Mouse (Mus musculus) lung, embryonic 16.5 days (tissue): ENCODE data around the gene Rnf43. TPM values are rescaled to one million over a fixed set of nuclear protein-coding genes. Genes with fewer than 3 reads are reported as not detected.

ENCODE experiments used
- ATAC-seq: fragments of 200-750 bp; cut with Nextera tagmentation; 2 replicates; pipeline ENCODE4 v1.8.0; 2017; ENCODE audit warnings: low read depth, mild to moderate bottlenecking, moderate library complexity
- H3K27ac ChIP-seq: fragments of 300-500 bp; sonication (generic); 2 replicates; pipeline ENCODE4 v1.5.1; 2014; ENCODE audit warnings: mild to moderate bottlenecking, control low read depth, low read length
- H3K27me3 ChIP-seq: fragments of 300-500 bp; sonication (generic); 2 replicates; pipeline ENCODE4 v1.6.1; 2014; ENCODE audit warnings: low read depth, low read length, mixed read lengths; ENCODE audit not compliant: control insufficient read depth, insufficient read depth
- H3K36me3 ChIP-seq: fragments of 300-500 bp; sonication (generic); 2 replicates; pipeline ENCODE4 v1.6.1; 2014; ENCODE audit warnings: low read length; ENCODE audit not compliant: control insufficient read depth, insufficient read depth
- H3K4me1 ChIP-seq: fragments of 300-500 bp; sonication (generic); replicated peaks from 2 replicates; pipeline ENCODE4 v1.6.1; 2014; ENCODE audit warnings: low read length, mixed read lengths; ENCODE audit not compliant: control insufficient read depth, insufficient read depth
- H3K4me2 ChIP-seq: fragments of 300-500 bp; sonication (generic); 2 replicates; pipeline ENCODE4 v1.6.1; 2014; ENCODE audit warnings: low read depth, low read length, control low read depth
- H3K4me3 ChIP-seq: fragments of 300-500 bp; sonication (generic); 2 replicates; pipeline ENCODE4 v1.5.1; 2014; ENCODE audit warnings: mild to moderate bottlenecking, low read length, control low read depth
- H3K9ac ChIP-seq: fragments of 300-500 bp; sonication (generic); 2 replicates; pipeline ENCODE4 v1.6.1; 2014; ENCODE audit warnings: low read length, control low read depth
- H3K9me3 ChIP-seq: fragments of 300-500 bp; sonication (generic); 2 replicates; pipeline ENCODE4 v1.6.1; 2016; ENCODE audit warnings: low read length; ENCODE audit not compliant: control insufficient read depth
- WGBS: fragments of 180-500 bp; shearing (Covaris S2); extraction: QIAGEN DNeasy Blood & Tissue Kit; methylation state at CpG from one replicate; pipeline ENCODE4 v1.1.7; 2014; 5-methylcytosine and 5-hydroxymethylcytosine counted together
- polyA plus RNA-seq: library from polyadenylated mRNA; unstranded; fragments of >200 nt; fragmentation: Nextera tagmentation; extraction: Ambion mirVana; gene quantifications from 2 replicates; pipeline ENCODE4 v1.2.1, GENCODE M21; 2015

Rnf43 gene
- polyA plus RNA-seq, 1 experiment from 2014 or later: 15.8 TPM

GRCm38 (mm10) chr11:87727471-87727870 lies 64.9 kb downstream of the Rnf43 start:
- 74% methylated on average over 4 of the region's 4 CpGs for WGBS
- Histone ChIP-seq H3K9ac (no peak overlapping the region), H3K4me2 (no peak overlapping the region), H3K4me3 (no peak overlapping the region), H3K27me3 (no peaks in the 10 kb centered on the region), H3K27ac (no peak overlapping the region), H3K36me3 (no peaks in the 10 kb centered on the region), H3K9me3 (no peaks in the 10 kb centered on the region), H3K4me1 (peaks cover 13% of the 10 kb centered on the region)
- ATAC-seq: no peak

GRCm38 (mm10) chr11:87728850-87729592 lies 66.5 kb downstream of the Rnf43 start:
- WGBS: 57% methylated on average over 18 of the region's 18 CpGs
- no peak for ATAC-seq
- H3K4me3 ChIP-seq: no peak overlapping the region
- H3K9ac ChIP-seq: no peak overlapping the region
- H3K36me3 ChIP-seq: no peaks in the 10 kb centered on the region
- no peaks in the 10 kb centered on the region for H3K9me3 ChIP-seq
- no peaks in the 10 kb centered on the region for H3K27me3 ChIP-seq
- peaks cover 13% of the 10 kb centered on the region for H3K4me1 ChIP-seq
- no peak overlapping the region for H3K27ac ChIP-seq
- no peak overlapping the region for H3K4me2 ChIP-seq

- Histone ChIP-seq H3K27ac (no peak overlapping the region), H3K9ac (no peak overlapping the region), H3K27me3 (no peaks in the 10 kb centered on the region), H3K9me3 (no peaks in the 10 kb centered on the region), H3K4me2 (no peak overlapping the region), H3K4me3 (no peak overlapping the region), H3K36me3 (no peaks in the 10 kb centered on the region), H3K4me1 (peaks cover 13% of the 10 kb centered on the region)
- 65% methylated on average over 13 of the region's 13 CpGs for WGBS
- ATAC-seq: no peak
Measured at GRCm38 (mm10) chr11:87729593-87730185, 67.2 kb downstream of the Rnf43 start.

DNA sequence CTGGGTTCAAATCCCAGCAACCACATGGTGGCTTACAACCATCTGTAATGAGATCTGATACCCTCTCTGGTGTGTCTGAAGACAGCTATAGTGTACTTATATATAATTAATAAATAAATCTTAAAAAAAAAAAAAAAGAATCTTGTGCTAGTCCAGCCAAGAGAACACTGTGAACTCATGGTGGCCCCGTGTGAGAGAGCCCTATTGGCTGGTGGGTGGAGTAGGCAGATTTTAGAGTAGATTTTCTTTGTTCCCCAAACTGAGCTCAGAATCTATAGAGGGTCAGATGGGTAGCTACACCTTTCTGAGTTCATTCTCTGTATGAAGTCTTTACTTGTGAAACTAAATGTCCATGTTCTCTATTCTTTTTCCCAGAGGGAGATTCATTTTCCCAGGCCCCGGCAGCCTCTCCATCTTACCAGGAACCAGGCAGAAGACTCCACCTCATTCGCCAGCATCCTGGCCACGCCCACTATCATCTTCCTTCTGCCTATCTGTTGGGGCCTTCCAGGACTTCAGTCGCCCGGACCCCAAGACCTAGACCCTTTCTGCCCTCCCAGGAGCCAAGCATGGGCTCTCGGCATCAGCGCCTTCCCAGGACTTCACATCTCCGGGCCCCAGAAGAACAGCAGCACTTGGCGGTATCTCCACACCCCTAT lies 68.3 kb downstream of the Rnf43 start:
- no peaks in the 10 kb centered on the region for H3K27me3 ChIP-seq
- H3K4me3 ChIP-seq: no peak overlapping the region
- no peaks in the 10 kb centered on the region for H3K9me3 ChIP-seq
- H3K36me3 ChIP-seq: no peaks in the 10 kb centered on the region
- no peak for ATAC-seq
- WGBS: 77% methylated on average over 10 of the region's 10 CpGs
- no peak overlapping the region for H3K4me2 ChIP-seq
- no peak overlapping the region for H3K9ac ChIP-seq
- H3K4me1 ChIP-seq: peaks cover 8% of the 10 kb centered on the region
- H3K27ac ChIP-seq: no peak overlapping the region

DNA sequence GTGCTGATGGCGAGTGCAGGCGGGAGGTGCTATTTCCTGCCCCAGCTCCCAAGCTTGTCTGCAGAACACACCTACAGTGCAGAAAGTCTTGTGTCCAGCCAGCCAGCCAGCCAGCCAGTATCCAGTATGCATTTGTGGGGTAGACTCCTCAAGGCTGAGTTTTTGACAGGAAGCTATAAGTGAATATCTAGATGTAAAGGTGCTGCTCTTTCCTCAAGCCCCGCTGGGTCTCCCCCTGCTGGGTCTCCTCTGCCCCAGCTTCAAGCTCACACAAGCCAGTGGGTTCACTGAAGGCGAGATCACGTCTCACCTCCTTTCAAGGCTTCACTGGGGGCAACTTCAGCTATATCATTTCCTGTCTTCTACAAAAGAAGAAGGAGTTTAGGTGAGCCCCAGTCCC lies 71.8 kb downstream of the Rnf43 start:
- Histone ChIP-seq H3K4me2 (peak overlapping the region; percentile 22), H3K36me3 (0 out of 2 replicates have a peak, but pooled peaks cover under 1% of the 10 kb centered on the region), H3K9ac (peak overlapping the region; percentile 35; the same call in 1 of the 2 replicates), H3K9me3 (no peaks in the 10 kb centered on the region), H3K4me1 (peaks cover 11% of the 10 kb centered on the region), H3K27ac (no peak overlapping the region), H3K4me3 (no peak overlapping the region), H3K27me3 (no peaks in the 10 kb centered on the region)
- 51% methylated on average over 5 of the region's 5 CpGs for WGBS
- no peak for ATAC-seq

DNA sequence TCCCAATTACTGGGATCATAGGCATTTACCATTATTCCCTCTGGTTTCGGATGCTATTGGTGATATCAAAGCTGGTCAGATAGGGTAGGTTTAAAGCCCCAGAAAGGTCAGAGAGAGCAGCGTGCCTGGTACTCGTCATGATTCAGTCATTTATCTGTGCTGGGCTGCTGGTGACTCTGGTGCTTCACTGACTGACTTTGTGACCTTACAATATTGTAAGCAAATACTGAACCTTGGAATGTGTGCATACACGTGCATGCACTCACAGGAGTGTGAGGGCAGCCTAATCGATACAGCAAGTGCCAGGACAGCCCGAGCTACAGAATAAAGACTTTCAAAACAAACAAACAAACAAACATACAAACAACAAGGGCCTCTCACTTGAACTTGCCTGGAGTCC lies 73.2 kb downstream of the Rnf43 start:
- Histone ChIP-seq H3K4me2 (peak overlapping the region; percentile 91; the same call in 1 of the 2 replicates), H3K27me3 (no peaks in the 10 kb centered on the region), H3K27ac (peak overlapping the region; percentile 93; the same call in 1 of the 2 replicates), H3K4me1 (peaks cover 11% of the 10 kb centered on the region), H3K4me3 (no peak overlapping the region), H3K9me3 (no peaks in the 10 kb centered on the region), H3K9ac (peak overlapping the region; percentile 76; the same call in 1 of the 2 replicates), H3K36me3 (peaks cover 9% of the 10 kb centered on the region)
- ATAC-seq: no peak
- WGBS: 59% methylated on average over 6 of the region's 6 CpGs

DNA sequence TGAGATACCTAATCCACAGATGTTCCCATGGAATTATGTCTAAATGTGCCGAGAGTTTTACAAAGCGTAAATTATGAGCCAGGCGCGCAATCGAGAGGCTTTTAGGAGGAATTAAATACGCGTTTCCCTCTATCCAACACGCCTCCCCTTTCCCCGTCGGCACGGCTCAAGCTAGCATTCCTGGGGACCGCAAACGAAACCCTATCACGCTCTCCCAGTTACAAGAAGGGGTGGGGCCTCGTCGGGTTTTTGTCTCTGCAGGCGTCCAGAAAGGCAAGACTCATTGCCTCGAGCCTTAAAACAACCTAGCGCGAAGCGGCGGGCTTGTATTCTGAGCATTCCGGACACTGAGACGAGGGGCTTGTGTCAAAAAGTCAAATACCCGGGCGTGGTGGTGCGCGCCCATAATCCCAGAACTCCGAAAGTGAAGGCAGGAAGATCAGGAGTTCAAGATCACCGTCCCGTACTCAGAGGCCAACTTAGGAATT lies 74.2 kb downstream of the Rnf43 start:
- Histone ChIP-seq H3K4me2 (peak overlapping the region; percentile 91), H3K36me3 (peaks cover 10% of the 10 kb centered on the region), H3K9ac (peak overlapping the region; percentile 76), H3K27ac (peak overlapping the region; percentile 93), H3K4me1 (peaks cover 11% of the 10 kb centered on the region), H3K4me3 (peak overlapping the region; percentile 64), H3K27me3 (no peaks in the 10 kb centered on the region), H3K9me3 (no peaks in the 10 kb centered on the region)
- ATAC-seq: peak; percentile 85
- WGBS: 1% methylated on average over 31 of the region's 31 CpGs

DNA sequence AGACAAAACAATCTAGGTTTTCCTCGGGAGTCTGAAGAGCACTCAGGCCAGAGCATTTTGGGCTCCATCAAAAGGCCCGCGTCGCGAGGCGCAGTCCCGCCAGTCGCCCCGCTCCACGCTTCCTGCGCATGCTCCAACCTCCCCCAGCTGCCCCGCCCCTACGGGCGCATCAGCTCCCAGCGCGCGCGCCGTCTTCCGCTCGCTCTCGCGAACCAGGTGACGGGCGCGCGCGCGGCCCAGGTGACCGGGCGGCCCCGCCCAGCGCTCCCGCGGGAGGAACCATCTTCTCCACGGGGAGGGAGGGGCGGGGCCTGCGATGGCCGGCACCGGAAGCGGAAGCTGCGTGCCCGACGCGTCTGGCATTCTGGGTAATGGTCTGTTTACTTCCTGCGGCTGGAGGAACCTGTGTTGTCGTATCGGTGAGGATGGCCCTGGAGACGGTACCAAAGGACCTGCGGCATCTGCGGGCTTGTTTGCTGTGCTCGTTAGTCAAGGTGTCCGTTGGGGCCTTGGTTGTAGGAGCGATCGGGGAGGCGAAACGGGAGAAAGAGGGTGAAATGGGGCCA lies 74.7 kb downstream of the Rnf43 start, which contains the start of gene Supt4a:
Gene Supt4a (plus strand): TSS at position 378 of the 566 bp plus-strand sequence.
- Histone ChIP-seq H3K4me1 (peaks cover 11% of the 10 kb centered on the region), H3K4me3 (peak within 1 kb of the TSS; percentile 64), H3K4me2 (peak within 1 kb of the TSS; percentile 91), H3K36me3 (peaks cover 10% of the 10 kb centered on the region), H3K9ac (peak within 1 kb of the TSS; percentile 78), H3K9me3 (no peaks in the 10 kb centered on the region), H3K27me3 (no peaks in the 10 kb centered on the region), H3K27ac (peak within 1 kb of the TSS; percentile 93)
- under 1% methylated on average over 34 of the region's 57 CpGs for WGBS
- ATAC-seq: peak; percentile 95

- no peak for ATAC-seq
- no peak overlapping the region for H3K27ac ChIP-seq
- H3K4me2 ChIP-seq: no peak overlapping the region
- no peak overlapping the region for H3K4me3 ChIP-seq
- no peaks in the 10 kb centered on the region for H3K4me1 ChIP-seq
- no peak overlapping the region for H3K9ac ChIP-seq
- H3K36me3 ChIP-seq: peaks cover 19% of the 10 kb centered on the region
- 87% methylated on average over 3 of the region's 3 CpGs for WGBS
- H3K27me3 ChIP-seq: no peaks in the 10 kb centered on the region
- H3K9me3 ChIP-seq: no peaks in the 10 kb centered on the region
Measured at GRCm38 (mm10) chr11:87743691-87744090, 81.2 kb downstream of the Rnf43 start.
